Mouse (Mus musculus) C2C12 (cell line): Measurements from ENCODE around the gene Vgll4. TPM values are rescaled to one million over a fixed set of nuclear protein-coding genes. Genes with fewer than 3 reads are reported as not detected.
A peak's percentile ranks its signal among the peaks of the same experiment; 100 is the strongest.

Experiments used
- H3K27me3 ChIP-seq: one replicate; pipeline ENCODE4 v1.6.1; 2011; ENCODE audit not compliant: control insufficient read depth, insufficient read depth, insufficient read length
- H3K36me3 ChIP-seq: one replicate; pipeline ENCODE4 v1.6.1; 2011; ENCODE audit not compliant: control insufficient read depth, insufficient read depth
- H3K4me3 ChIP-seq: one replicate; pipeline ENCODE4 v1.5.1; 2011; ENCODE audit warnings: mild to moderate bottlenecking, control low read depth; ENCODE audit not compliant: poor library complexity, insufficient read depth, severe bottlenecking
- H3K79me2 ChIP-seq: one replicate; pipeline ENCODE4 v1.6.1; 2011; ENCODE audit not compliant: control insufficient read depth, insufficient read depth
- H3K79me3 ChIP-seq: one replicate; pipeline ENCODE4 v1.6.1; 2011; ENCODE audit warnings: low read depth, control low read depth
- H3ac ChIP-seq: one replicate; pipeline ENCODE3; 2011; ENCODE audit warnings: low read depth; ENCODE audit not compliant: control insufficient read depth, insufficient read length
- CEBPB ChIP-seq: IDR thresholded peaks from one replicate; pipeline ENCODE4 v1.6.1; 2011; ENCODE audit warnings: low read depth, mild to moderate bottlenecking, control low read depth, moderate library complexity
- CTCF ChIP-seq: IDR thresholded peaks from one replicate; pipeline ENCODE4 v1.5.1; 2011; ENCODE audit not compliant: control insufficient read depth, insufficient read depth, insufficient read length
- FOSL1 ChIP-seq: IDR thresholded peaks from one replicate; pipeline ENCODE4 v1.8.0; 2011; ENCODE audit warnings: mild to moderate bottlenecking, low read length; ENCODE audit not compliant: poor library complexity, insufficient read depth, severe bottlenecking
- MAX ChIP-seq: IDR thresholded peaks from one replicate; pipeline ENCODE4 v1.6.1; 2011; ENCODE audit warnings: mild to moderate bottlenecking, control low read depth
- MYOD1 ChIP-seq: IDR thresholded peaks from one replicate; pipeline ENCODE4 v1.6.1; 2011; ENCODE audit warnings: low read depth; ENCODE audit not compliant: control insufficient read depth, insufficient read length
- MYOG ChIP-seq: IDR thresholded peaks from one replicate; pipeline ENCODE4 v1.6.1; 2011; ENCODE audit not compliant: control insufficient read depth, insufficient read length; ENCODE audit errors: extremely low read depth
- USF1 ChIP-seq: IDR thresholded peaks from one replicate; pipeline ENCODE4 v1.6.1; 2011; ENCODE audit warnings: low read depth, mild to moderate bottlenecking, control low read depth, moderate library complexity
- polyA plus RNA-seq: library from polyadenylated mRNA; unstranded; fragments of >200 nt; fragmentation: generic; extraction: Trizol; gene quantifications from one replicate; pipeline ENCODE4 v1.2.1, GENCODE M21; 2012; ENCODE audit warnings: missing spikeins

Vgll4 gene
- polyA plus RNA-seq, 1 experiment = 30.7 TPM

DNA sequence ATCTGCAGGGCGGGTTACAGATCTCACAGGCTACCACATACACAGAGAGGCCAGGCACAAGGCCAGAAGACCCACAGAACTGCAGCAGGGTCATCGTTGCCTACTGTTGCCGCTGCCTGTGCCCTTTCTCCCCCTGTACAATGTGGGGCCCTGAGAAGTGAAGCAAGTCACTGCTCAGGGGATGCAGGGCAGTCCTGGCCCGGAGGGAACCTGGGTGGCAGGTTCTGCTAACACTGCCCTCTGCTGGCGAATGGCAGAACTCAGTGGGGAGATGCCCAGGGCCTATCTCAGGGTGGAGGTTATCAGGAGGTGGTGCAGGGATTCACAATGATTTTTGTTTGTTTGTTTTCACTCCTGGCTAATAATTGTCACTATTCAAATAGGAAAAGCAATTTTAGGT is 37.9 kb upstream of the Vgll4 start:
- Histone ChIP-seq H3K36me3 (peaks cover 24% of the 10 kb centered on the region), H3K79me3 (no peaks in the 10 kb centered on the region), H3ac (no peak overlapping the region), H3K79me2 (no peaks in the 10 kb centered on the region), H3K4me3 (no peak overlapping the region), H3K27me3 (no peaks in the 10 kb centered on the region)
- no peak for TF ChIP-seq MYOD1
- no peak for TF ChIP-seq MAX
- no peak for TF ChIP-seq CEBPB
- no peak for TF ChIP-seq MYOG
- peak; percentile 82 for TF ChIP-seq CTCF

DNA sequence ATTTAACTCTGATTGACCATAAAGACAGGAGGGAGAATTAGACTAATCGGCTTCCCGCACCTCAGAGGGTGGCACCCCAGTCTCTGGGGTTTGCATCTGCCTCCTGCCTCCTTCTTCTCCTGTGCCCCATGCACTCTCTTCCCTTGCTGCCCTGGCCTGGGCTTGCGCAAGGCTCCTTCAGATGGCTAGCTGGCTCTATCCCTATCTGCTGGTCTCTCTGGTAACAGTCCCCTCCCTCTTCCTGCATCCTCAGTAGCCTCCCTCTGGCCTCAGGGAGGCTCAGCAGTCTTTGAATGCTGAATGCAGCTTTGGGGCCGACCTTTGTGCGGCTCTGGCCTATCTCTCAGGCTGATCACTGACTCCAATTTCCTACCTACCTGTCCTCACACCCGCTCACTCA is 37.2 kb upstream of the Vgll4 start:
- Histone ChIP-seq H3K36me3 (peaks cover 20% of the 10 kb centered on the region), H3K4me3 (no peak overlapping the region), H3K79me2 (no peaks in the 10 kb centered on the region), H3K27me3 (no peaks in the 10 kb centered on the region), H3K79me3 (no peaks in the 10 kb centered on the region), H3ac (no peak overlapping the region)
- TF ChIP-seq CTCF (no peak), USF1 (no peak), CEBPB (no peak), MAX (no peak), MYOD1 (no peak), FOSL1 (no peak), MYOG (no peak)

DNA sequence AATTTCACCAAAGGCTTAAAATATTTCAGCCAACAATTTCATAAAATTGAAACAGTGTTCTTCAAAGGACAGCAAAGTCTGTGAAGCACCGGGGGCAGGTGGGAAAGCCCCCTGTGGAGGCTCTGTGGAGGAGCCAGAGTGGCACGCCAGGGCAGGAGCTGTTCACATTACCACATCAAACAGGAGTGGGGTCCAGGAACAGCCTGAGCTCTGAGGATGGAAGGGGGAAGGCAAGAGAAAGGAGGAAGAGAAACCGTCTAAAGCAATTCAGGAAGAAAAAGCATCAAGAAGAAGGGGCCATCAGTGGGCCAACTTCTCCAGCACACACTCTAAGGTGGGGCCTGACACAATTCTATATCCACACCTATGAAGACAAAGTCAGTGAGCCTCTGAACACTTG is 36.3 kb upstream of the Vgll4 start:
- no peak for TF ChIP-seq MYOG
- Histone ChIP-seq H3K36me3 (peaks cover 13% of the 10 kb centered on the region), H3K4me3 (no peak overlapping the region), H3K79me3 (no peaks in the 10 kb centered on the region), H3ac (no peak overlapping the region), H3K79me2 (no peaks in the 10 kb centered on the region), H3K27me3 (no peaks in the 10 kb centered on the region)

DNA sequence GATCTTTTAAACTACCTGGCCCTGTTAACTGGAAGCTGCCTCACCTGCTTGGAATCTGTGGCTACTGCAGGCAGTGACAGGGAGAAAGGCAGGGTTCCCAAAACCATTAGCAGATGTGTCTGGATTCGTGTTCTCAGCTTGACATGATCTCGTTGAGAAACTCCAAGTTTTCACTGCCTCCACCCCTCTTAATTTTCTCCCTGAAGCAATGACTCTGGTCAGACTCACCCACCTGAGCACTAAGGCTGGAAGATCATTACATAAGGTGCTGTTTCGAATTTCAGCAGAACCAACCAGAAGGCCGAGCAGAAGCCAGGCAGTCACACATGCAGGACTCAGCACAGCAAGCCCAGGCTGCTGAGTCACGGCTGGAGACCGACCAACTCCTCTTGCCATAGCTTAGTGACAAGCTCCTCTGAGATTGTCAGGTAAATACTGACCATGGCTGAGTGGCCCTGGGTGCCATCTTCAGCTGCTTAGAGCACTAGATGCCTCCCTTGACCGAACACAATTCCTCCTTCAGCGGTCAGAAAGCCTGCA is 35.6 kb upstream of the Vgll4 start:
- peaks cover 11% of the 10 kb centered on the region for H3K36me3 ChIP-seq
- no peak overlapping the region for H3K4me3 ChIP-seq
- H3K79me3 ChIP-seq = no peaks in the 10 kb centered on the region
- H3ac ChIP-seq = no peak overlapping the region
- no peaks in the 10 kb centered on the region for H3K27me3 ChIP-seq
- no peaks in the 10 kb centered on the region for H3K79me2 ChIP-seq
- TF ChIP-seq USF1 (no peak), MYOD1 (no peak), MAX (no peak), CEBPB (no peak), MYOG (no peak), CTCF (no peak)

DNA sequence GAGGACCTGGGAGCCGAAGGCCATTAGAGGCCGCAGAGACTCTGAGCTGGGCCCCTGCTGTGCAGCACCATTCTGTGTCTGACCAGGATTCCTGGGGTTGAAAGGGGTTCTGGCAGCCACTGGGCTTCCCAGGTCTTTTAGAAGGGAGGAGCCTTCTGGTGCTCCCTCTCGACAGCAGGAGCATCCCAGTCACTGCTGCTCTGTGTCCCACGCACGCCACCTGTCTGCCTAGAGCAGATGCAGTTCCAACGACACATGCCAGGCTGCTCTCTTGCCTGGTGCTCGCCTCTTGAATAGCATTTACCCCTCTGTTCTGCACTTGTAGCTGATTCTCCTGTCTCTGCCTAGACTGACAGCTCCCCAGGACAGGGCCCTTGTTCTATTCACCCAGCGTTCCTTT is 34.8 kb upstream of the Vgll4 start:
- Histone ChIP-seq H3K36me3 (peaks cover 8% of the 10 kb centered on the region), H3K4me3 (no peak overlapping the region), H3ac (no peak overlapping the region), H3K79me2 (no peaks in the 10 kb centered on the region), H3K27me3 (no peaks in the 10 kb centered on the region), H3K79me3 (no peaks in the 10 kb centered on the region)
- TF ChIP-seq MYOG = no peak
- TF ChIP-seq MAX = no peak
- TF ChIP-seq CTCF = no peak
- TF ChIP-seq CEBPB = no peak
- no peak for TF ChIP-seq FOSL1
- no peak for TF ChIP-seq MYOD1
- TF ChIP-seq USF1 = no peak

DNA sequence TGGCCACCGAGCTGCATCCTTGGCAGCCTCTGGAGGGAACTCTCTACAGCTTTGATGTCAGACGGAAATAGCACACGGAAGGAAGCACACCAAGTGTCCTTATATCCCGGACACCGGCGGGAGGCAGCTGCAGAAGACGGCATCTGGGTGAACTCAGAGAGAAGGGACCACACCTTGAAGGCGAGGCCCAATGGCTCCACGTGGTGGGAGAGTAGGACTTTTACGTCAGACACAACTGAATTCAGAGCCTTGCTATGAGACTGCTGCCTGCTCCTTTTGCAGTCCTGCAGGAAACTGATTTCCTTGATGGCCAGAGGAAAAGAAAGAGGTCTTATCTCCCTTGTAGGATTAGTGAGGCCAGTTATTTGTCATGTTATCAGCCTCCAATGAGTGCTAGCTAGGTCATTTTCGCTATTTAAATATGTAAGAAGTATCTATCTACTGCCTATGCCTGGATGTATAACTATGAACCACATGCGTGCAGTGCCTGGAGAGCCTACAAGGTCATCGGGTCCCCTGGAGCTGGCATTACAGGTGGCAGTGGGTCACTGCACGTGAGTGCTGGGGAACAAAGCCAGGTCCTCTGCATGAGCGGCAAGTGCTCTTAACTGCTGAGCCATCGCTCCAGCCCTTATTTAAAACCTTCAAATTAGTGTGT is 28.7 kb upstream of the Vgll4 start:
- TF ChIP-seq FOSL1 (no peak), CTCF (no peak), MYOD1 (no peak), MAX (no peak), USF1 (no peak), CEBPB (no peak), MYOG (no peak)
- H3K79me2 ChIP-seq = no peaks in the 10 kb centered on the region

More for the DNA sequence above, 28.7 kb upstream of the Vgll4 start:
- H3K36me3 ChIP-seq = peaks cover 4% of the 10 kb centered on the region
- H3K4me3 ChIP-seq = no peak overlapping the region
- H3ac ChIP-seq = no peak overlapping the region
- no peaks in the 10 kb centered on the region for H3K27me3 ChIP-seq
- no peaks in the 10 kb centered on the region for H3K79me3 ChIP-seq
